Mouse (Mus musculus) left cerebral cortex, postnatal 10 days (tissue): ENCODE results near the gene Smtn. TPM values are rescaled to one million over a fixed set of nuclear protein-coding genes. Genes with fewer than 3 reads are reported as not detected.

Source experiments
- DNase-seq, 2 experiments: peaks; one replicate each; pipeline ENCODE4 v3.0.0; 2021 to 2022; ENCODE audit warnings: low spot score in 2 of 2, mixed read lengths in 1 of 2; ENCODE audit errors: extremely low spot score in 1 of 2
- intact Hi-C: fragments of 180-260 bp; cut with DNase I; formaldehyde crosslinking; loops from one replicate; pipeline ENCODE4 v1.15.1; 2025
- total RNA-seq, 2 experiments: library from RNA; stranded (reverse); gene quantifications; 2 replicates each; pipeline ENCODE4 v1.2.3; 2021

Gene Smtn
- total RNA-seq, 2 experiments from 2014 or later = 11.8 to 14.6 TPM

DNA sequence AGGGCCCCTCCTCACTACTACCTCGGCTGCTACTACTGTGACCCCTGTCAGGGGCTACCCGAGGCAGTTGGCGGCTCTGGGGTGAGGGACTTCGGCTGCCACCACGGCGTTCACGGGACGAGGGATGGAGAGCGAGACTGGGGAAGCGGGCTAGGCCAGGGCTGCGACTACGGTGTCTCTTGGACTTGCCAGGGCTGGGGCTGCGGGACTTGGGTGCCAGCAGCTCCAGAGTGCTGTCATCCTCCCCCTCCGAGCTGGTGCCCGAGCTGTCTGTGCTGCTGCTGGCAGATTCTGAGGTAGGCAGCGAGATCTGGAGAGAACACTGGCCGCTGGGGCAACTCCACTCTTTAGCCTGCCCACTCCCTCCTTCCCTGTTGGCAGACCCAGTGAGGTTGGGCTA lies 45.6 kb downstream of the Smtn start:
- intact Hi-C loops = no loop called here
- DNase-seq = no peak

DNA sequence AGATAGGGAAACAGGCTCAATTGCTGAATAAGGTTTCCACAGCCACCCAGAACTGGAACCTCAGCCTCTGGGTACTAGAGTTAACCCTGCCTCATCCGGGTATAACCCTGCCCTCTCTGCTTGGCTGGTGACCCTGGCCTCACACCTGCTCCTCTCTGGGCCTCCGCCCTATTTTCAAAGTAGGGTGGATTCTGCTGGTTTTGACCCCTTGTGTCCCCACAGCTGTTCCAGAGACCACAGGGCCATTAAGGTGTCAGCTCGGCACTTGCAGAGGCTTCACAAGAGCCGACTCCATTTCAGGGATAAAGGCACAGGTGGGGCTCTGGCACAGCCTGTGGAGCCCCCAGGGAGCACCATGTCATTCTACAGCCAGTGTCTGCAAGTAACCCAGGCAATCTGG lies 47.7 kb downstream of the Smtn start:
- no peak for DNase-seq
- intact Hi-C loops = no loop called here

DNA sequence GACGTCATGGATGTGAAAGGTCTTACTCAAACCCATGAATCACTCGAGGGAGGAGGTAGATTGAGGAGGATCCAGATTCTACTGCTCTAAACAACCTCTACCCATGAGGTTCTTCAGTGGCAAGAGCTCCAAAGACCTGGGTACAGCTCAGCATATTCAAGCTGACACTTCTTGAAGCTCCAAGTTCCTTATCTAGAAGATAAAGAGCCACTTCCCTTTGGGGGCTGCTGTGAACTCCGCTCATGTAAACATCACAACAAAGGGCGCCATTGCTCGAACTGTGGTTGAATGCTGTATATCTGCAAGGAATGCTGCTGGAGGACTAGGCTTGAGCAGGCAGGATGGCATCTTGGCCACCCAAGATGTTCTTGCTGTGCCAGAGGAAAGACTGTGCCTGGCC lies 51.4 kb downstream of the Smtn start:
- no peak for DNase-seq
- intact Hi-C loops = no loop called here

DNA sequence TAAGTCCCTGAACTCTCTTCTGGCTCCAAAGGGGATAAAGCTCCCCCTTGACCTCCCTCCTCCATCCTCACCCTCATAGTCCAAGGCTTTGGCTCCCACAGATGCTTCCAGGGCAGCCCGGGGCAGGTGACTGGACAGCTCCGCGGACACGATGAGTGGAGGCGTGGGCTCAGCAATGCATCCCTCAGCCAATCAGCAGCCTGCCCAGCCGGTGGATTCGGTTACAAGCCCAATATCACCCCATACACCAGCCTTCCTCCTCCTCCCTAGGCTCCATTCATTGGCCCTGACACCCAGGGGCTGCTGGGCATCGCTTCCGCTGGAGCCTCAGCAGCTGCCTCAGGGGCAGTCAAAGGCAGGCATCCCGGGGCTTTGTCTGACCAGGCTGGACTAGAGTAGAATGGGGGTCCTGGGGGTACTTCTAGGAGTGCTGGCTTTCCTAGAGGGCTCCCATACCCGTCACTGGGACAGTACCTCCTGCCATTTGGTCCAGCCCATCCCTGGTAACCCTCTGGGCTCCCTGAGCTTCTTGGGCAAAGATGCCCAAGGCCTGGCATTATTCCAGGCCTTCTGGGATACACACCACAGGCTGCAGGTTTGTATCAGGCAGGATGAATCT lies 52.4 kb downstream of the Smtn start, which contains the start of gene Pla2g3:
TSS of gene Pla2g3 (plus strand) at position 333 of the 619 bp plus-strand sequence.
- no peak for DNase-seq
- intact Hi-C loops = no loop called here

DNA sequence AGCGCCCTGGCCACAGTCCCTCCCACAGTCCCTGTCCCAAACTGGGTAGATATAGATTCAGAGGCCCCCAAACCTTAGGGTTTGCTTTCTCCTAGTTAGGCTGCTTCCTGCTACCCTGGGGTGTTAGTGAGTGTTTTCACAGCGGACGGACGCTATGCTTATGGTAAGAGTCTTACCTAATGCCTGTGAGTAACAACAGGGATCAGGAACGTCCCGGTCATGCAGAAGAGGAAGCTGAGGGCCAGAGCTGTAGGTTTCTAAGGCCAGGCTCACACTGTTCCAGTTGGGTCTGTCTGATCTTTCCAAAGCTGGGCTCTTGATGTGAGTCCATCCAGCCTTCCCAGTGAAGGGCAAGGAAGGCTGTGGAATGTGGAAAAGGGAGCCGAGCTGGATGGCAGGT lies 54.1 kb downstream of the Smtn start:
- intact Hi-C loops = no loop called here
- no peak for DNase-seq

DNA sequence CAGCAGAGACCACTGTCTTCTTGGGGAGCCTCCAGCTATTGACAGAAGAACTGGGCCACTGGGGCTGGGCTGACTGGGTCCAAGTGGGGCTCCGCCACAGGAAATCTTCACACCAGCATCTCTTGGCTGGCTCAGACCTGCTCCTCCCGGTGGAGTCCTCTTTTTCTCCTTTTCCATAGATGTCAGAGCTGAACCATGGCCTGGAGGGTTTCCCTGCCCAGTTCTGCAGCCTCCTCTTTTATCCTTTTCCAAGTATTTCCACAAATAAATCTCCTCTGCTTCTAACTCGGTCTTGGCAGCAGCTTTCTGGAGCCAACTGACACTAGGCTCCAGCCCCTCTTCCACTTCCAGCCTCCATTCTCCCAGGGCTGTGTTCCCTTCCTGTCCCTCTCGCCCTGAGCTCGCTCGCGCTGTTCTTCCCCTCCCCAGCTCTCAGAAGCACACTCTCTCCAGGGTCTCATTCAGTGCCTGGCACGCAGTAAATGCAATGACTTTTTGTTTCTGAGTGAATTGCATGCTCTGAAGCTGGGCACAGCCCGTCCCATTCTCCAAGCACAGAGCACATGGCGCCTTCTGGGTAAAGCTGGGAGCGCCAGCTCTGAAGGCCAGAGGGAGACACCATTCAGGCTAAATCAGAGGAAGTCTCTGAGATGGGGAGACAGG lies 56.3 kb downstream of the Smtn start:
- intact Hi-C loops = no loop called here
- DNase-seq = peak in 1 of 2 experiments; percentile 50

DNA sequence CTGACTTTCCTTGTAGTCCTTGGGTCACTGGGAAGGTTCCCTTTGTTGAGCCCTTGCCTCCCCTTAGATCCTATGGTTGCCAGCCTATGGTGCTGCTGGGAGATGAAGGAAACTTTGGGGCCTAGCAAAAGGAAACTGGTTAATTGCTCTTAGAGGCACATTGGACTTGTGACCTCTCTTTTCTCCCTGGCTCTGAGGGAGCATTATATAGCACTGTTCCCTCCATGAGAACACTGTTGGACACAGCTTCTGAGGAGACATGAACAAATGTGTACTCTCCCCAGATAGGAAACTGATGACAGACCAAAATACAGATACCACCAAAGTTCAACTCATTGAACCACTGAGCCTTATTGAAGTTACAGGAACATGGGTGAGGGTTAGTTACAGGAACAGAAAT lies 64.9 kb downstream of the Smtn start:
- DNase-seq = no peak
- intact Hi-C loops = no loop called here

DNA sequence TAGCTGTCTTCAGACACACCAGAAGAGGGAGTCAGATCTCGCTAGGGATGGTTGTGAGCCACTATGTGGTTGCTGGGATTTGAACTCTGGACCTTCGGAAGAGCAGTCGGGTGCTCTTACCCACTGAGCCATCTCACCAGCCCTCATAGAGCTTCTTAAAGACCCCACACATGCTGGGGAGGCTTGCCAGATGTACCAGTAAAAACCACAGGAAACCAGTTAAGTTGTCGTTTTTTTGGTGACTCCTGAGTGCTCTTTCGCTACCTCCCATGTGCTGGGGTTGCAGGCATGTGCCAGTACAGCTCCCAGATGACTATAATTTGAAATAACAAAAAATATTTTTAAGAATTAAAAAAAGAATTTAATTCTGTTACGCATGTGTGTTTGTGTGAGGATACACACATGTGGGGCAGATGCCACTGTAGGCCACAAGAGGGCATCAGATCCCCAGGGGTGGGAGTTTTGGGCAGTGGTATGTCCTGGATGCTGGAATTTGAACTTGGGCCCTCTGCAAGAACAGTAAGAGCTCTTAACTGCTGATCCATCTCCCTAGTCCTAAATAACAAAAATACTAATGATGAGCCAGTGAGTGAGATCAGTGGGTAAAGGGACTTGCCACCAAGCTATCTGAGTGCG lies 65.8 kb downstream of the Smtn start:
- DNase-seq = no peak
- intact Hi-C loops = loop anchor here (1.0 kb wide), 1 partner anchor 40 kb away; the partner anchor contains the start of gene Selenom

DNA sequence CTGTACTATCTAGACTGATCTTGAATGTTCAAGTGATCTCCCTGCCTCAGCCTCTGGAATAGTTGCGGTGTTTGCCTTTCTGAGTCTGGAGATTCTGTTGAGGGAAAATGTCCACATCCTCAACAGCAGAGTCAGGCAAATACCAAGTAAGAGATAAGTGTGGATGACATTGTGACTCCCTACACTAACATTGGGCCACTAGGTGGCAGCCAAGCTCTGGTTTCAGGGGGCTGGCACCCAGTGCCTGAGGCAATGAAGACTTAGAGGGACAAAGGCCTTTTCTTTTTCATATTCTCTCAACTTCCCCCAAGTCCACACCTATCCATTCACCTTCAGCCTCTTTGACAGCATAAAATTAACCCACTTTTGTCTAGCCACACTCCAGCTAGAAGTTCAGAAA lies 67.9 kb downstream of the Smtn start:
- DNase-seq = peak; percentile 66 to 90
- intact Hi-C loops = no loop called here

DNA sequence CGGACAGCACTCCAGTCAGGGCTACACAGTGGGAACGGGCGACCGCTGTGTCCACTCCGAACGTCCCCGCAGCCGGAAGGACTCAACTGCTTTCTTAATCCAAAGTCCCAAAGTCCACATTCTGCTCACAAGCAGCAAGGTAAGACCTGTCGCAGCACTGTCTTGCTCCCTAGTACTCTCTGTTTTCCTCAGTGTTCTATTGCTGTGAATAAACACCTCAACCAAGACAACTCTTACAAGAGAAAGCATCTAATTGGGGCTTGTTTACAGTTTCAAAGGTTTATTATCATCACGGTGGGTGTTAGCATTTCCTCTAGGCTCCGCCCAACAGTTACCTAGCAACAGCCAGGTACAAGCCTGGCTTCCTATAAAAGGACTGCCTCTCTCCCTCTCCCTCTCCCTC lies 69.0 kb downstream of the Smtn start:
- intact Hi-C loops = no loop called here
- DNase-seq = no peak

Other genes starting within 250 kb of the Smtn start
- gene Pik3ip1, start 210.2 kb downstream of the Smtn start, total RNA-seq = 10 to 100 TPM; 20.5 to 24.0 TPM
- gene Limk2, start 131.4 kb downstream of the Smtn start, total RNA-seq = 100 to 1,000 TPM; 123 to 126 TPM
- 10 to 100 TPM; 22.2 TPM for gene Rnf185, start 88.2 kb downstream of the Smtn start, total RNA-seq
- 10 to 100 TPM in 1 of 2 experiments, 1 to 10 TPM in 1; 6.9 to 19.4 TPM for gene Pla2g3, start 52.3 kb downstream of the Smtn start, total RNA-seq
- 10 to 100 TPM; 34.7 to 40.4 TPM for gene Inpp5j, start 35.8 kb downstream of the Smtn start, total RNA-seq
- gene Selenom, start 25.9 kb downstream of the Smtn start, total RNA-seq = 100 to 1,000 TPM; 198 TPM
- gene Morc2a, start 108.6 kb upstream of the Smtn start, total RNA-seq = 10 to 100 TPM; 49.8 to 53.1 TPM